Mouse (Mus musculus) frontal cortex, postnatal 10 days (tissue): ENCODE measurements around the gene Zfp398.
"Not testable (repeated sequence)": the region's sequence is repeated elsewhere in the genome, so short reads cannot be mapped to it uniquely, and the experiment has no call there.

ENCODE experiments used
- DNase-seq, 2 experiments: peaks; one replicate each; pipeline ENCODE4 v3.0.0; 2022; ENCODE audit warnings: low spot score in 2 of 2, mixed read lengths in 1 of 2

Zfp398 gene

GRCm38 (mm10) chr6:47827462-47827861 is 8.0 kb upstream of the Zfp398 start:
- DNase-seq = no peak

GRCm38 (mm10) chr6:47828950-47829349 is 6.5 kb upstream of the Zfp398 start:
- no peak for DNase-seq

- peak; percentile 84 to 91 for DNase-seq
These were observed 5.1 kb upstream of the Zfp398 start, which contains the start of gene Zfp786 for GRCm38 (mm10) chr6:47830104-47831078. Zfp786 (minus strand) TSS chr6:47830867.

- no peak for DNase-seq
These were observed 3.2 kb upstream of the Zfp398 start for GRCm38 (mm10) chr6:47832220-47832619.

GRCm38 (mm10) chr6:47835984-47836521 is 592 bp downstream of the Zfp398 start:
- peak; percentile 28 to 52 for DNase-seq

- DNase-seq = no peak
These were observed 2.2 kb downstream of the Zfp398 start for GRCm38 (mm10) chr6:47837630-47838029.

- DNase-seq = no peak
These were observed 5.6 kb downstream of the Zfp398 start for GRCm38 (mm10) chr6:47841077-47841476.

- no peak for DNase-seq
These were observed 6.4 kb downstream of the Zfp398 start for GRCm38 (mm10) chr6:47841831-47842230.

GRCm38 (mm10) chr6:47842337-47842736 is 6.9 kb downstream of the Zfp398 start:
- DNase-seq = no peak

GRCm38 (mm10) chr6:47845779-47846178 is 10.3 kb downstream of the Zfp398 start:
- no peak for DNase-seq

- no peak for DNase-seq
These were observed 21.8 kb downstream of the Zfp398 start for GRCm38 (mm10) chr6:47857241-47857640.

- not testable (repeated sequence) for DNase-seq
These were observed 22.3 kb downstream of the Zfp398 start for GRCm38 (mm10) chr6:47857729-47858128.

GRCm38 (mm10) chr6:47872266-47872665 is 36.8 kb downstream of the Zfp398 start:
- DNase-seq = no peak

- DNase-seq = no peak
These were observed 41.6 kb downstream of the Zfp398 start, which contains the start of gene Zfp282 for GRCm38 (mm10) chr6:47877058-47877457. Zfp282 (plus strand) TSS chr6:47877204.

- DNase-seq = peak; percentile 83 to 89
These were observed 42.1 kb downstream of the Zfp398 start for GRCm38 (mm10) chr6:47877461-47878132.

- no peak for DNase-seq
These were observed 42.7 kb downstream of the Zfp398 start for GRCm38 (mm10) chr6:47878133-47878514.

- no peak for DNase-seq
These were observed 43.1 kb downstream of the Zfp398 start for GRCm38 (mm10) chr6:47878593-47878992.

- DNase-seq = no peak
These were observed 43.7 kb downstream of the Zfp398 start for GRCm38 (mm10) chr6:47879049-47879716.

GRCm38 (mm10) chr6:47880166-47880565 is 44.7 kb downstream of the Zfp398 start:
- DNase-seq = no peak

- DNase-seq = no peak
These were observed 53.4 kb downstream of the Zfp398 start for GRCm38 (mm10) chr6:47888812-47889383.

GRCm38 (mm10) chr6:47899416-47899815 is 64.0 kb downstream of the Zfp398 start:
- DNase-seq = no peak
